Mouse (Mus musculus) lung, postnatal 14 days (tissue): ENCODE measurements around the gene Zfp292.

ENCODE experiments used
- DNase-seq: peaks from one replicate; pipeline ENCODE4 v3.0.0; 2021

The Zfp292 gene

DNA sequence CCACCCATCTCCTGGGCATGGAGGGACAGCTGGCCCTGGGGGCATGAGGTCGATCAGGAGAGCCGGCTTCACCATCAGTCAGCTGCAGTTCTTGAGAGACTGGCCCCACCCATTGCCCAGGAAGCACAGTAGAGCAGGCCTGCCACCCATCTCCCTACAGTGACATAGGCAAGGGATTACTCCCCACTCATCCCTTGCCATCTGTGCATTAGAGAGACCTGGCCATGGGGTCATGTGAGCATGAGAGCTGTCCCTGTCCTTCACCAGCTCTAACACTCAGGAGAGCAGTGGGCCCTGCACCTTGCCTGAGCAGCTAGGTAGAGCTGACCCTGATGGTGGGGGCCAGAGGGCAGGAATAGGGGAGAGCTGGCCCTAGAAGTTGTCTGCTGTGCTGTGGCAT is 97.1 kb downstream of the Zfp292 start:
- no peak for DNase-seq

DNA sequence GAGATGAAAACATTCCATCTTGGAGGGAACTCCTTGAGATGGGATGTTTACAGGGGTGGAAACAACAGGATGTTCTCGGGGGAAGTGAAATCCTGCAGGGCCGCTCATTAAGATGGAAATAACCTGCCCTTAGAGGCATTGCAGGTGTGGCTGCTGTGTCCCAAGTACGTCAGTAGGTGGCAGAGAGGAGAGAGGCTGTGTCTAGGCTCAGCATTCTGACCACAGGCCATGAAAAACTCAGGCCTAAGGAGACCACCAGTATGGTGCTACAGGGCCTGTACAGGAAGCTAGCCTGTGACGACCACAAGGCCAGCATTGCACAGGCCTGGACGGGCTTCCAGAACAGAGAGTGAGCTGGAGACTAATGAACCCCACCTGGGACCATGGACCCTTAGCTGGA is 97.9 kb downstream of the Zfp292 start:
- DNase-seq: peak; percentile 6

DNA sequence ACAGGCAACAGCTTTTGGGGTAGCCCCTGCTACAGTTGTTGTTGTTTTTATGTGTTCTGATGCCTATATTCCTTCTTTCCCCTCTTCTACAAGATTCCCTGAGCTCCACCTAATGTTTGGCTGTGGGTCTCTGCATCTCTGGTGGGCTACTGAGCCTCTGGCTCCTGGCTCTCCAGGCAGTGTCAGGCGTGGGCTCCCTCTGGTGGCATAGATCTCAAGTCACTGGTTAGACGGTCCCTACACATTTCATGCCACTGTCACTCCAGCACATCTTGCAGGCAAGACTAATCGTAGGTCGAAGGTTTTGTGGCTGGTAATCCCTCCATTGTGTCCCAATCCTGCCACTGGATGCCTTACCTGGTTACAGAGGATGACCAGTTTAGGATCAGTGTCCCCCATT is 100.0 kb downstream of the Zfp292 start:
- DNase-seq: peak; percentile 21

DNA sequence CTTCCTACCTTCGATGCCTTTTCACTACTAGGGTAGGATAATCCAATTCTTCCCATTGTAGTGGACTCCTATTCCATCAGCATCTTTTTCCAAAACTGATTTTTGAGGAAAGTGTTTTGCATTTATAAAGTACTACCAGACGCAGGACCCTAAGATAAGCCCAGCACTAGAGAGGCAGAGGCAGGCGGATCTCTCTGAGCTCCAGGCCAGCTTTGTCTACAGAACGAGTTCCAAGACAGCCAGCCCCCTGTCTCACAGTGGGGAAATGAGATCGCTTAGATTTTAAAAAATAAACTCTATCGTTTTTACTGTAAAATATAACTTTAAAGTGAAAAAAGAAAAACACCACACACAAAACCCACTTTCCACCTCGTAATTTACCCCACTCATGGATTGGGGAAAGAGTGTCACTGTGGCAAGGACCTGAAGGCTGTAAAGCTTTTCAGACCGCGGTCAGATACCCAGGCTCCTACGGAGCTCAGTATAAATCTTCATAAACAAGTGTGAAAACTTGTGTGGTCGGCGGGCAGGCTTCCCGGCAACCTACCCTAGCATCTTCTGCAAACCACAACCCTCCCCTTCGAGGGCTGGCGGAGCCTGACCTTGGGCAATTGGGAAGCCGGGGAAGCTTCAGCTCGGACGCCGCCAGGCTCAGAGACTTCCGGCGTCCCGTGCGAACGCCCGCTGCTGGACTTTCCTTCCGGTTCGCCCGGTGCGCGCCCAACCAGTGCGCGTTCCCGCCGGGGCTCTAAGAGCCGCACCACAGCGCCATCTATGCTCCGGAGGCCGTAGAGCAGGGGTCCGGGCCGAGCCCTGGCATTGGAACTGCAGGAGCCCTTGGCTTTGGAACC is 104.9 kb downstream of the Zfp292 start, which contains the start of gene Smim8:
Gene Smim8 (minus strand): TSS at position 747 of the 851 bp plus-strand sequence.
- peak; percentile 95 for DNase-seq

DNA sequence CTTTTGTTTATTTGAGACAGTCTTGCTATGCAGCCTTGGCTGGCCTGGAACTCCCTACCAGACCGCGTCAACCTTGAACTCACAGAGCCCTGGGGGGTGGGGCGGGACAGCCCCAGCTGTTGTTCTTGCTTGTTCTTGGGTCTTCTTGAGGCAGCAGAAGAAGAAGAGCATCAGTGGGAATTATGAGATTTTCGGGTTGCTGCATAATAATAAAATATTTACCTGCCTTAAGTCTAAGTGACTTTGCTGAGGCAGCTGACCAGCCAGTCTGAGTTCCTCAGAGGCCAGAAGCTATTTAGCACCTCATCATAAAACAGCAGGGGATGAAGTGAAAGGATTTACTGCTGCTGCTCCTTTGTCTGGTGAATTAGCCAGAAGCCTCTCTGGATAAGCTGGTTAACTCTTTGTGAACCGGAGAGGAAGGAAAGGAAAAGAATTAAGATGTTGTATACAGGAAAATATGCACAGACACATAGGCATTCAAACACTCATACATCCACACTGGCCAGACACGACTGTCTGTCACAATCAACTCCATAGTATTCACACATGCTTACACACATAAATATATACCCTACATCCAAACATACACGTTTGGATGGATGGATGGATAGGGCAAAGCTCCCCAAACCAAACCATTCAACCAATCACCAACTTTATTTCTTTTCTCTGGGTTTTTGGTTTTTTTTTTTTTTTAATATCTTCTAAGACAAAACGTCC is 110.9 kb downstream of the Zfp292 start:
- DNase-seq: no peak

DNA sequence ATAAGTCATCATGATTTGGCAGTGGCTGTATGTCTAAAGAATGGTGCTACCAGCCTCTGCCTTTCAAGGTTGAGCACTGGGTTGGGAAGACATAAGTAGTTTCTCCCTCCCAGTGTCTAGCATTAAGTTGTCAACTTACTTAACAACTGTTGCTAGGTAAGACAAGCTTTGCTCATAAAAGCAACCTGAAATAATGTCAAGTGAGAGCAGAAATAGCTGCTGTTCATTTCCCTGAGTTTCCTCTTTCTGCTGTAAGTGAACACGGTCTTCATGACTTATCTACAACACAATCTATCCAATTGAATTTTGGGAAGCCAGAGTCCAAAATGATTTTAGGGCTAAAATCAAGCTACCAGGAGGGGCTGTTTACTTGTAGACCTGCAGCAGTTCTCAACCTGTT is 126.6 kb downstream of the Zfp292 start, which contains the start of gene Gm136:
Gene Gm136 (minus strand): TSS at position 101 of the 400 bp plus-strand sequence.
- DNase-seq: no peak
